Mouse (Mus musculus) cerebellum, adult 9-11 months (tissue): Measurements from ENCODE around the gene Gemin8.

Experiments
- DNase-seq: peaks from one replicate; pipeline ENCODE4 v3.0.0; 2022

Gene Gemin8

GRCm38 (mm10) chrX:166230515-166231267, 60.4 kb downstream of the Gemin8 start:
- no peak for DNase-seq

DNA sequence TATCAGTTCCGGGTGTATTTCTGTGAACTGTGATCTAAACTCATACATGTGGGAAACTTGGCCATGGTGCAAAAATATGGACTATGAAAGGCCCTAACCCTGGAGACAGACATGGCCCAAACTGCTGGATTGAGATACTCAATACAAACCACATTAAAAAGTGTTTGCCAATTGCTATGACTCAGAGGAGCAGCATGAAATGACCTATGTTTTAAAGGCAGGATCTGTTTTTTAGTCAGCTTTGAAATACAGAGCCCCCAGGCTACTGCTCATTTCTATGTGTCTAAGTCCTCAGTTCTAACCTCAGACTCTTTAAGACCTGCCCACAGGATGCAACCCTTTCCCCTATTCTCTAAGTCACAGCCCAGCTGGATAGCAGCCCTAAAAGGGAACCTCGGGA, 65.9 kb downstream of the Gemin8 start:
- DNase-seq: no peak

DNA sequence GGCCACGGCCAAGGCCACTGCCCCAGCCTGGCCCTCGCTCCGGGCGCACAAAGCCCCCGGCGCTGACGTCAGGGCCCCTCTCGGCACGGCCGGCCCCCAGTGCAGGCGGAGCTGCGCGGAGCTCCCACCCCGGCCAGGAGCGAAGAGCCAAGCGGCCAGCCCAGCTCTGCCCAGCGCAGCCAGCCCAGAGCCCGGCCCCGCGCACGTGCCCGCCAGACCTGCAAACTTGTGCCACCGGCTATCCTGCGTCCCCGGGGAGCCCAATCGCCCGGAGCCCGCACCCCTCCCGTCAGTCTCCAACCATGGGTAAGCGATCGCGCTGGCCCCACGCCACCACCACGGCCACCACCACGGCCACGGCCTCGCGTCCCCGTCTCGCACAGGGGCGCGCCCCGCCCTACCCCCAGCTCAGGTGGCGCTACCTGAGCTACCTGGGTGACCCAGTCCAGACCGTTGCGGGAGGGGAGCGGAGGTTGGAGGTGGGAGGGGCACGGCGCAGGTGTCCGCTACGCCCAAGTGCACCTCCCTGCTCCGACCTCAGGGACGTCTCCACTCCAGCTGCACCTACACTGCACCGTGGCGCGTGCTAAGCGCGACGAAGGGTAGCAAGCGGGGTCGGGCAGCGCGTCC, 68.7 kb downstream of the Gemin8 start, which contains the start of gene Gpm6b:
Gene Gpm6b (plus strand): TSS at position 81 of the 630 bp plus-strand sequence.
- DNase-seq: peak; percentile 28

DNA sequence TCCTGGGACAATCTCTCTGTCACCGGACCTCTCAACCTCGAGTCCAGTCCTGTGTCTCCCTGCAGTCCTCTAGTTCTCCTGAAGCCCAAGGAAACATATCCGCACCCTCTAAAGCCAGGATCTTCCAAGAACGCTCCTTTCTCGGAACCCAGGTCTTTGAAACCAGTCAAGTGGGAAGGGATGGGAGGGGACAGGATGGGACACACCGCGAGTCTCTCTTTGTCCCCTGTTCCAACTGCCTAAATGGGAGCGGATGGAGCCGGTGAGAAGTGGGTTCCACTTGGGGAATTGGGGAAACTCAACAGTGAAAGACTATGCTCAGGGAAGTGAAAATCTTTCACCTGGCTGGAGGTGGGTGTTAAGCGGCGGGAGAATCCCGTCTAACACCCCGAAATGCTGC, 69.3 kb downstream of the Gemin8 start:
- DNase-seq: peak; percentile 1
